In the genomic region with DNA sequence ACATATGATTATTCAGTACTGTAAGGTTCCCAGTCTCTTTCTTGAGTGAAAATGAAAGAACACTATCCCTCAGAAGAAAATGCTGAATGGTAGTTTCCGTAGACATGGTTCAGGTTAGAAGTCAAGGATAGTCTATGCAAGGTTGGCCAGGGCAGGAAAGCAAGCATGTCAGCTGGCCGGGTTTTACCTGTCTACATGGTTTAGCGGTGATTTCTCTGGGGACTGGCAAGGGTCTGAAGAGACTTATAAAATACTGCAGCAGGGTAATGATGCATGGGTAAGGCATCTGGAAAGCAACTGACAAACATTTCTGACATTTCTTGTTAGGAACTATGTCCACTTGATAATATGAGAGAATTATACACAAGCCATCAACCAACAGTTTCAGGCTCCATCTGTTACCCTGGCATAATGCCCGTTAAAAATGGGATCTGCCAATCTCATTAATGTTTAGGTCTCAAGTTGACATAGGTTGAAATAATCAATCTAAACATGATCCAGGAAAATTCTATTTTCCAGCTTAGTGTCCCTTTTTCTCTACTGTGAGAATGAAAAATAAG, we compare ENCODE assay signal across 18 mouse cellular contexts. TPM values are rescaled to one million over a fixed set of nuclear protein-coding genes. Genes with fewer than 3 reads are reported as not detected.
A peak's percentile ranks its signal among the peaks of the same experiment; 100 is the strongest.
DNase-seq lines count a peak whose midpoint lies in the region; ATAC-seq and TF ChIP-seq lines count a peak whose summit lies in the region.
"Had no signal": no experiment of that assay in that cellular context is flagged by ENCODE, and none has a peak within 500 bp of the region (broad histone marks: within the 10 kb centered on the region; RNA-seq: fewer than 3 reads in every experiment).

No protein-coding gene starts in this region.

- no peaks in the 10 kb centered on the region for H3K9me3 ChIP-seq in hindbrain, embryonic 11.5 days (ENCODE audit: control insufficient read depth, low read length)
- H3K9me3 ChIP-seq in hindbrain, embryonic 10.5 days: no peaks in the 10 kb centered on the region
- H3K9me3 ChIP-seq in hindbrain, embryonic 15.5 days: no peaks in the 10 kb centered on the region
- H3K9me3 ChIP-seq: heart, embryonic 10.5 days; midbrain, embryonic 12.5 days had no signal

- H3K9ac ChIP-seq in hindbrain, embryonic 11.5 days (ENCODE audit: low read depth, low read length): no peak overlapping the region
- no peak overlapping the region for H3K9ac ChIP-seq in hindbrain, embryonic 15.5 days
- H3K9ac ChIP-seq: midbrain, embryonic 12.5 days had no signal

- H3K27ac ChIP-seq in hindbrain, embryonic 11.5 days (ENCODE audit: low read depth, low read length): no peak overlapping the region
- no peak overlapping the region for H3K27ac ChIP-seq in hindbrain, embryonic 10.5 days
- H3K27ac ChIP-seq in hindbrain, embryonic 15.5 days (replicated peaks): 0 out of 2 replicates have a peak overlapping the region, but pooled peaks have one; percentile 0
- H3K27ac ChIP-seq: heart, embryonic 10.5 days; macrophage; midbrain, embryonic 12.5 days had no signal

- no peaks in the 10 kb centered on the region for H3K4me1 ChIP-seq in hindbrain, embryonic 11.5 days (replicated peaks; ENCODE audit: control insufficient read depth, insufficient read depth, low read length)
- no peaks in the 10 kb centered on the region for H3K4me1 ChIP-seq in hindbrain, embryonic 10.5 days (replicated peaks)
- no peaks in the 10 kb centered on the region for H3K4me1 ChIP-seq in hindbrain, embryonic 15.5 days (replicated peaks)
- H3K4me1 ChIP-seq: heart, embryonic 10.5 days; midbrain, embryonic 12.5 days had no signal

- no peak for ATAC-seq in hindbrain, embryonic 11.5 days (ENCODE audit: low FRiP score)
- ATAC-seq in hindbrain, embryonic 15.5 days (ENCODE audit: low FRiP score, low read depth): 0 out of 2 replicates have a peak, but pooled peaks have one; percentile 45
- ATAC-seq in monocyte, adult 5-6 weeks (replicated peaks; ENCODE audit: insufficient number of reproducible peaks, low FRiP score, low TSS enrichment, poor library complexity, severe bottlenecking): no peak

- no peak for TF ChIP-seq CTCF in brain, embryonic 14.5 days (IDR thresholded peaks at IDR 0.05; ENCODE audit: borderline replicate concordance, extremely low read depth, insufficient read depth, insufficient read length)

- DNase-seq in hindbrain, embryonic 11.5 days (ENCODE audit: low spot score): peak; percentile 4
- DNase-seq in hindbrain, embryonic 10.5 days (ENCODE audit: low spot score): no peak
- DNase-seq in brain, embryonic 14.5 days (ENCODE audit: low read depth): peak; percentile 73
- peak; percentile 74 for DNase-seq in cerebellum, adult 9-11 months
- no peak for DNase-seq in right cerebral cortex, adult 2 months (ENCODE audit: low spot score in 2 of 2)
- no peak for DNase-seq in gastrocnemius, adult 18-20 months (ENCODE audit: low spot score)
- DNase-seq: adrenal gland, adult 8-10 months; gastrocnemius, postnatal 14 days; heart, postnatal 14 days; lung, adult 2 months; thymus, postnatal 36 days had no signal

- H3K36me3 ChIP-seq in hindbrain, embryonic 11.5 days (ENCODE audit: control insufficient read depth, insufficient read depth, low read length): no peaks in the 10 kb centered on the region
- H3K36me3 ChIP-seq in hindbrain, embryonic 10.5 days: no peaks in the 10 kb centered on the region
- H3K36me3 ChIP-seq in hindbrain, embryonic 15.5 days: no peaks in the 10 kb centered on the region
- H3K36me3 ChIP-seq: heart, embryonic 10.5 days; midbrain, embryonic 12.5 days had no signal

- H3K27me3 ChIP-seq in hindbrain, embryonic 11.5 days (ENCODE audit: control insufficient read depth, insufficient read depth, low read length): no peaks in the 10 kb centered on the region
- H3K27me3 ChIP-seq in hindbrain, embryonic 10.5 days (ENCODE audit: insufficient read depth, poor library complexity, severe bottlenecking): no peaks in the 10 kb centered on the region
- no peaks in the 10 kb centered on the region for H3K27me3 ChIP-seq in hindbrain, embryonic 15.5 days
- H3K27me3 ChIP-seq: CH12.LX; midbrain, embryonic 12.5 days had no signal

- no peak overlapping the region for H3K4me2 ChIP-seq in hindbrain, embryonic 11.5 days (replicated peaks; ENCODE audit: low read depth, low read length)
- H3K4me2 ChIP-seq in hindbrain, embryonic 15.5 days: no peak overlapping the region
- H3K4me2 ChIP-seq: liver, embryonic 11.5 days; midbrain, embryonic 12.5 days had no signal

- no peak for TF ChIP-seq POLR2A in brain, embryonic 14.5 days (IDR thresholded peaks at IDR 0.05; ENCODE audit: borderline replicate concordance, extremely low read depth, insufficient read depth, insufficient read length, poor library complexity, severe bottlenecking)

- H3K4me3 ChIP-seq in hindbrain, embryonic 11.5 days (ENCODE audit: low read depth, low read length): no peak overlapping the region
- H3K4me3 ChIP-seq in hindbrain, embryonic 10.5 days: no peak overlapping the region
- H3K4me3 ChIP-seq in hindbrain, embryonic 15.5 days: no peak overlapping the region
- H3K4me3 ChIP-seq: heart, embryonic 10.5 days; midbrain, embryonic 12.5 days had no signal

- WGBS in hindbrain, embryonic 11.5 days: 77% methylated on average over 4 of the region's 4 CpGs
- 85% methylated on average over 4 of the region's 4 CpGs for WGBS in hindbrain, embryonic 10.5 days
- 62% methylated on average over 4 of the region's 4 CpGs for WGBS in hindbrain, embryonic 15.5 days

RNA-seq across cellular contexts. Expression of a gene that starts 8.6 kb away (rescaled TPM):
- 5.3 and 6.7 TPM in 2 replicates for polyA plus RNA-seq in hindbrain, embryonic 11.5 days (2014; fragmentation: Nextera tagmentation; extraction: Ambion mirVana)
- polyA plus RNA-seq in hindbrain, embryonic 10.5 days (2016; fragmentation: Nextera tagmentation; extraction: Ambion mirVana): 2.8 and 3.9 TPM in 2 replicates
- 10.2 and 18.0 TPM in 2 replicates for polyA plus RNA-seq in brain, embryonic 14.5 days (2012; rRNA removed)
- 46.7 and 50.9 TPM in 2 replicates for polyA plus RNA-seq in hindbrain, embryonic 15.5 days (2015; fragmentation: Nextera tagmentation; extraction: Ambion mirVana)
- not detected in 3 replicates for total RNA-seq in monocyte, adult 5-6 weeks (2017)
- under 1 TPM in 1 of 2 experiments, not detected in 1; 0.07 TPM for total RNA-seq in gastrocnemius, adult 18-20 months (2021)
- total RNA-seq: CH12.LX had no signal
- polyA plus RNA-seq: macrophage had no signal

Comparison
In these comparisons a context has a peak if more than half of its experiments do, and no peak if none do; other contexts are left out.
1. DNase-seq: peak in hindbrain, embryonic 11.5 days (single experiment), brain, embryonic 14.5 days (single experiment) and cerebellum, adult 9-11 months (single experiment); none in hindbrain, embryonic 10.5 days (single experiment), right cerebral cortex, adult 2 months (0 of 2) and gastrocnemius, adult 18-20 months (single experiment).